Comparison of ENCODE assay signal across 10 mouse cellular contexts in the genomic region with DNA sequence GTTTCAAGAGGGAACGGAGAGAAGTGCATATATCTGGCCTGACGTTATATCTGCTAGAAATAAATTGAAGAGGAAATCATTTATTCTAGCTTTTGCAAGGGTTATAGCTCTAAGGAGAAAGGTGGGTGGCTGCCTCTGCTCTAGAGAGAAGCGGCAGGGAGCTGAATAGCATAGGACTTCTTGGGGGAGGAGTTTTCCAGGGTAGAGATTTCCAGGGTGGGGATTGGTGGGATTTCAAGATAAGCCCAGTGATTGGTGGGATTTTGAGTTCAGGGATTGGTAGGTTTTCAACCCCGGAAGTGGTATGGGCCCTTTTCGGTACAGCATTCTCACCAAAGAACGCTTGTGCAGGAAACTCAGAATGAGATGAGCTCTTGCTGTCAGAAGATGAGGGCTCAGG. TPM values are rescaled to one million over a fixed set of nuclear protein-coding genes. Genes with fewer than 3 reads are reported as not detected.
DNase-seq lines count a peak whose midpoint lies in the region; ATAC-seq and TF ChIP-seq lines count a peak whose summit lies in the region.
"Had no signal": no experiment of that assay in that cellular context is flagged by ENCODE, and none has a peak within 500 bp of the region (broad histone marks: within the 10 kb centered on the region; RNA-seq: fewer than 3 reads in every experiment).

No protein-coding gene starts in this region.

- no peaks in the 10 kb centered on the region for H3K9me3 ChIP-seq in stomach, embryonic 14.5 days (ENCODE audit: control insufficient read depth, low read depth, low read length)
- no peaks in the 10 kb centered on the region for H3K9me3 ChIP-seq in stomach, postnatal 0 days (ENCODE audit: control insufficient read depth, low read length)
- no peaks in the 10 kb centered on the region for H3K9me3 ChIP-seq in limb, embryonic 12.5 days

- DNase-seq in frontal cortex, postnatal 10 days (ENCODE audit: low spot score in 2 of 2), result no peak
- DNase-seq in stomach, postnatal 0 days (ENCODE audit: low spot score), result no peak
- no peak for DNase-seq in right cerebral cortex, adult 2 months (ENCODE audit: low spot score in 2 of 2)
- DNase-seq in gastrocnemius, postnatal 25 days, result no peak
- no peak for DNase-seq in cerebellum, adult 9-10 months
- DNase-seq: cerebellum, adult 2 months; kidney, adult 9 months had no signal

- WGBS in stomach, embryonic 14.5 days, result 59% methylated on average over 6 of the region's 6 CpGs
- 62% methylated on average over 6 of the region's 6 CpGs for WGBS in stomach, postnatal 0 days
- WGBS in limb, embryonic 12.5 days, result 62% methylated on average over 6 of the region's 6 CpGs

- TF ChIP-seq EP300 in stomach, postnatal 0 days (optimal IDR thresholded peaks at IDR 0.05), result no peak

- H3K27ac ChIP-seq in stomach, embryonic 14.5 days (ENCODE audit: low read length), result no peak overlapping the region
- H3K27ac ChIP-seq in stomach, postnatal 0 days (replicated peaks), result no peak overlapping the region
- H3K27ac ChIP-seq in limb, embryonic 12.5 days, result no peak overlapping the region

- no peak overlapping the region for H3K4me3 ChIP-seq in stomach, embryonic 14.5 days (ENCODE audit: low read depth, low read length)
- no peak overlapping the region for H3K4me3 ChIP-seq in stomach, postnatal 0 days (ENCODE audit: low read depth, low read length)
- H3K4me3 ChIP-seq in limb, embryonic 12.5 days (replicated peaks), result peak overlapping the region; percentile 7; the same call in 1 of the 2 replicates

- H3K9ac ChIP-seq in stomach, embryonic 14.5 days (replicated peaks; ENCODE audit: low read depth, low read length), result no peak overlapping the region
- no peak overlapping the region for H3K9ac ChIP-seq in stomach, postnatal 0 days (ENCODE audit: low read length)
- H3K9ac ChIP-seq in limb, embryonic 12.5 days (replicated peaks), result no peak overlapping the region

- no peaks in the 10 kb centered on the region for H3K4me1 ChIP-seq in stomach, embryonic 14.5 days (ENCODE audit: control insufficient read depth, insufficient read depth, low read length)
- no peaks in the 10 kb centered on the region for H3K4me1 ChIP-seq in stomach, postnatal 0 days (replicated peaks; ENCODE audit: control insufficient read depth, insufficient read depth)
- no peaks in the 10 kb centered on the region for H3K4me1 ChIP-seq in limb, embryonic 12.5 days (replicated peaks)

- no peaks in the 10 kb centered on the region for H3K36me3 ChIP-seq in stomach, embryonic 14.5 days (ENCODE audit: control insufficient read depth, insufficient read depth, low read length)
- H3K36me3 ChIP-seq in stomach, postnatal 0 days (ENCODE audit: control insufficient read depth, insufficient read depth, low read length), result no peaks in the 10 kb centered on the region
- no peaks in the 10 kb centered on the region for H3K36me3 ChIP-seq in limb, embryonic 12.5 days

- no peaks in the 10 kb centered on the region for H3K27me3 ChIP-seq in stomach, embryonic 14.5 days (ENCODE audit: control insufficient read depth, insufficient read depth, low read length)
- no peaks in the 10 kb centered on the region for H3K27me3 ChIP-seq in stomach, postnatal 0 days (ENCODE audit: control insufficient read depth, insufficient read depth, low read length)
- peaks cover 18% of the 10 kb centered on the region for H3K27me3 ChIP-seq in limb, embryonic 12.5 days

- H3K4me2 ChIP-seq in stomach, embryonic 14.5 days (replicated peaks; ENCODE audit: low read depth, low read length), result 0 out of 2 replicates have a peak overlapping the region, but pooled peaks have one; percentile 5
- H3K4me2 ChIP-seq in stomach, postnatal 0 days (replicated peaks; ENCODE audit: low read depth), result no peak overlapping the region
- peak overlapping the region; percentile 30 for H3K4me2 ChIP-seq in limb, embryonic 12.5 days

- ATAC-seq in frontal cortex, adult (ENCODE audit: low TSS enrichment), result peak; percentile 88
- no peak for ATAC-seq in stomach, embryonic 14.5 days (ENCODE audit: insufficient number of reproducible peaks, insufficient read depth, low FRiP score, low read depth)
- no peak for ATAC-seq in stomach, postnatal 0 days (ENCODE audit: low FRiP score, low TSS enrichment)
- no peak for ATAC-seq in limb, embryonic 12.5 days (ENCODE audit: insufficient number of reproducible peaks, insufficient read depth, low FRiP score, low TSS enrichment, low read depth)

- TF ChIP-seq CTCF in stomach, postnatal 0 days (IDR thresholded peaks at IDR 0.05; ENCODE audit: low read depth), result no peak

RNA-seq across cellular contexts. Expression of gene Mdm1, which starts 8.6 kb away (rescaled TPM):
- polyA plus RNA-seq in stomach, embryonic 14.5 days (2014; fragmentation: Nextera tagmentation; extraction: Ambion mirVana), result 20.7 and 20.9 TPM in 2 replicates
- 4.5 and 5.3 TPM in 2 replicates for polyA plus RNA-seq in stomach, postnatal 0 days (2015; fragmentation: Nextera tagmentation; extraction: Ambion mirVana)
- polyA plus RNA-seq in limb, embryonic 12.5 days (2016; fragmentation: Nextera tagmentation; extraction: Ambion mirVana), result 55.0 and 64.0 TPM in 2 replicates
- 1 to 10 TPM; 1.5 to 2.5 TPM for total RNA-seq in gastrocnemius, postnatal 25 days (2021)
